Mouse (Mus musculus) erythroblast, adult 5-6 weeks (primary cell): ENCODE measurements around the gene Tmem38b. TPM values are rescaled to one million over a fixed set of nuclear protein-coding genes. Genes with fewer than 3 reads are reported as not detected.

Source experiments
- ATAC-seq: replicated peaks from 2 replicates; pipeline ENCODE4 v1.8.0; 2016; ENCODE audit warnings: moderate number of reproducible peaks, mild to moderate bottlenecking, moderate TSS enrichment, inconsistent platforms; ENCODE audit not compliant: poor library complexity, low FRiP score, severe bottlenecking
- total RNA-seq, 2 experiments: library from RNA; stranded (forward) in 1 of 2; stranded (reverse) in 1 of 2; fragments of 150-400 nt in 1 of 2; fragments of 200-764, 138-1000 nt in 1 of 2; gene quantifications; 2 replicates each; pipeline versions ENCODE4 v1.2.3 to v1.2.4; 2015 to 2017; ENCODE audit warnings: low replicate concordance in 2 of 2

The Tmem38b gene
- total RNA-seq, 2 experiments from 2014 or later = 3.2 to 9.2 TPM

- ATAC-seq = no peak
Measured at GRCm38 (mm10) chr4:53878542-53879417, 52.9 kb downstream of the Tmem38b start.

DNA sequence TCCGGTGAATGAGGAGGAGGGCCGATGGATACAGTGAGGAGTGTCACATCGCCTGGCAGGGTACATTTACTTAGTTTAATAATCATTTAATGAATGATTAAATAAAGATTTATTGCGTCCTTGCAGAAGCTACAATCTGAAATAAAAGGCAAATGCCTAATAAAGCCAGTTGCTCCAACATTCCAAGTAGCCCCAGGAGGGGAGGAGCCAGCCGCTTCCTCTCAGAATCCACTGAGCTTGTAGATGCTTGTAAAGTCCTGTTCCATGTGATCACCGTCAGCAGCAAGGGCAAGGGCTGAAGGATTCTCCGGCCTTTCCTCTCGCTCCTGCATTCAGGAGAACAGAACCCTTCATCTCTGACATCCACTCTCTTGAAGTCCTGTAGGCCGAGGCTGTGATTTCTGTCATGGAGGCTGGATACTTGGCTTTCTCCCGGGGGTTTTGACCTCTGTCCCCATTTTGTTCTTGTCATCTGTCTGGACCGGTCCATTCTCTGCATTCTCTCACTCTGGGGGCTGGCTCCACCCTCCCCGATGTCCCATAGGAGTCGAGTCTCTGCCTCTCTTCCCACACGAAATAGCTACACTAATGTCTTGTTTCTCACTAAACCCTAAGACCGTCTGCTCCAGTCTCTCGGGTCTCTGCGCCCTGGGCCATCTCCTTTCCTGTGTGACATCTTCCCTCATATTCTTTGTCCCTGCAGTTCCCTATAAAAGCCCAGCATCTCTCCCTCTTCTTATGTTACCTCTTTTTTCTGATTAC is 57.3 kb downstream of the Tmem38b start:
- no peak for ATAC-seq

GRCm38 (mm10) chr4:53884351-53885245 is 58.8 kb downstream of the Tmem38b start:
- ATAC-seq = no peak

DNA sequence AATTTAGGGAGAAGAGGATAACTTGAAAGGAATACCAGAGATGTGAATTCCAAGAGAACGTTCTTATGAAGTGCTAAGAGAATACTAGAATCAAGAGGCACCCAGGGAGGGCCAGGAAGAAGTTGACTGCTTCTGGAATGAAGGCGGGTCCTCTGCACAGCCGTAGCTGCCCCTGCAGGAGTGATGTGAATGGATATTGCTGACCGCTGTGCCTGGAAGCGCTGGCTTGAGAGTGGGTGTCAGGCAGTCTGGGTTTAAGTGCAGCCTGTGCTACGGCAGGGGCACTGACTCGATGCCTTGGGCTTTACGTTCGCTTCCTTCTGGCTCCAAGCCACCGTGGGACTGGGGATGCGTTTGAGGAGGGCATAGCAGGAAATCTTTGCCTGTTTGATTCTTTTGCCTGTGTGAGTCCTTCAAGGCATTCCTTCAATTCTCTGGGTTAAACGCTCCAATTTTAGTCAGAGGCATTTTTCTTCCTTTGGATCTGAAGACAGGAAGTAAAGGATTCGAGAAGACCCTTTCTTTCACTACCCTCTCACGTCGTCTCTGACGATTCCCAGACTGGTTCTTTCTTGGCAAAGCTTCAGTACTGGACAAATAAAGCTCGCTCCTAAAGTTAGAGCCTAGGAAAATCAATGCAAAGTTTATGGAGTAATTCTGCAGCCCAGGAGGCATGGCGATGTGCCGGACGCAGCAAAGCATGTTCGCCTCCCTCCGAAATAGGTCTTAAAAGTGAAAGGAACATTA is 60.7 kb downstream of the Tmem38b start:
- no peak for ATAC-seq

DNA sequence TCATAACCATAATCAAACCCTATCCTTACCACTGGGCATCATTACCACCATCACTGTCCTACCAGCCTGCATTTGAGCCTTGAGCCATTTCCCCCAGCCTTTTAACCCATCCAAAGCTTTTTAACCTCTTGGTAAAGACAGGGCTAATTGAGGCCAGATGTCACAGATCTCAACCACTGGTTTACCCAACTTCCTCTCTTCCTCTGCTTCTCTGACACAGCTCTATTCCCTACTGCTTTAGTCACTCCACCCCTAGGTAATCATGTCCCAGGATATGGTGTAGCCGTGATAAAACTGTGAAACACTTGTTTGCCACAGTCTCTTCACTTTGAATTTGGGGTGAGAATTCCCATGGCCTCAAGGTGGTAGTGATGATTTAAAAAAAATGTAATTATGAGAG is 69.5 kb downstream of the Tmem38b start:
- ATAC-seq = no peak

- ATAC-seq = no peak
Measured at GRCm38 (mm10) chr4:53896150-53896833, 70.4 kb downstream of the Tmem38b start.

DNA sequence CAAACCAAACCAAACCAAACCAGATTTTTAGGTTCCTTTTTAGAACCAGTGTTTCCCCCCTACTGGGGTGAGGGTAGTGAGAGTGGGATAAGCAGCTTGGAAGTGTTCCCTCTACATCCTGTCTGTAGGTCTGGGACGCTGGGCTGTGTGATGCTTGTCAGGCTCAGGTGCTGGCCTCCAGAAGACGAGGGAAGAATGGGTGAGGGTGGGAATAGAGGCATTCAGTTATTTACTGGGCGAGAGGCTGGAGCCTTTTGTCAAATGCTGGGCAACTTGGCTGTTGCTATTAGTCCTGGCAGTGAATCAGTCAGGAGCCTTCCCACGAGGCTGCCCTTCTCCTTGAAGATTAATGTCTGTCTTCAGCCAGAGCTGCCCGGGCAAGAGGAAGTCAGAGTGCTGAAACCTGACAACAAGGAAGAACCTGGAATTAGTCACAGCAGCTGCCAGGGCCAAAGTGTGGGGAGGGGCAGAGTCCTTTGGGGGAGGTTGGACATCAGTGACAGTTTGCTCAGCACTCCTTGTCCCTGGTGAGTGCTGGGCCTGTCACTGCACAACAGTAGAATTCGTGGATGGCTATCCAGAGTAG is 74.6 kb downstream of the Tmem38b start:
- no peak for ATAC-seq

GRCm38 (mm10) chr4:53904335-53904734 is 78.5 kb downstream of the Tmem38b start:
- ATAC-seq = no peak

DNA sequence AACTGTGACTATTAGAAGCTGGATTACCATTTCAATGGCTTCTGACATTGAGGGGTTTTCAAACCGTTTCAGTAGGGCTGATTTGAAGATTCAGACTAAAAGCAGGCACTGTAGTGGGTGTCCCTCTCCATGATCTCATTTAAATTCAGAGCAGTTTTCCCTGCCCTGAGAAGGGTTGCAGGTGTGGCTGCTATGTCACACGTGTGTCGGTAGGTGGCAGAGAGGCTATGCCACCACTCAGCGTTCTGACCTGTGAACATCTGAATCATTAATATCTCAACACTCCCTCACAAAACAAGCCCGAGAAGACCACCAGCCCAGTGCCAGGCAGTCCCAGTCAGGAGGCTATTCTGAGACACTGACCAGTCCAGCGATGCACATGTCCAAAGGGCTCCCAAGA is 79.7 kb downstream of the Tmem38b start:
- no peak for ATAC-seq

GRCm38 (mm10) chr4:53907071-53907470 is 81.2 kb downstream of the Tmem38b start:
- no peak for ATAC-seq

Other genes starting within 250 kb of the Tmem38b start
- gene Fsd1l, start 194.6 kb upstream of the Tmem38b start, total RNA-seq (2015; ENCODE audit: low replicate concordance) = 4.0 and 11.1 TPM in 2 replicates
- gene Fsd1l, start 194.6 kb upstream of the Tmem38b start, total RNA-seq (2017; ENCODE audit: low replicate concordance) = 3.6 and 6.2 TPM in 2 replicates
- 0.21 and 2.9 TPM in 2 replicates for gene Fktn, start 112.0 kb upstream of the Tmem38b start, total RNA-seq (2015; ENCODE audit: low replicate concordance)
- 0.85 and 1.8 TPM in 2 replicates for gene Fktn, start 112.0 kb upstream of the Tmem38b start, total RNA-seq (2017; ENCODE audit: low replicate concordance)
- gene Tal2, start 46.3 kb upstream of the Tmem38b start, total RNA-seq (2015; ENCODE audit: low replicate concordance) = 0.42 TPM in 1 of 2 replicates, not detected in the other
- not detected in 2 replicates for gene Tal2, start 46.3 kb upstream of the Tmem38b start, total RNA-seq (2017; ENCODE audit: low replicate concordance)